Mouse (Mus musculus): ENCODE measurements around the gene Mt3. TPM values are rescaled to one million over a fixed set of nuclear protein-coding genes. Genes with fewer than 3 reads are reported as not detected.
A peak's percentile ranks its signal among the peaks of the same experiment; 100 is the strongest.

Mt3 gene
- total and polyA plus RNA-seq, 3 experiments, result not detected

GRCm38 (mm10) chr8:94186542-94186941 is 34.1 kb downstream of the Mt3 start:
- DNase-seq (ENCODE audit: low spot score) (peak; percentile 42), ATAC-seq (ENCODE audit: extremely low read depth, insufficient number of reproducible peaks, low FRiP score, poor library complexity, severe bottlenecking) (peak; percentile 18)
- TF ChIP-seq GATA2 (IDR thresholded peaks at IDR 0.05; ENCODE audit: borderline replicate concordance, low read depth, low read length) (no peak), CTCF (IDR thresholded peaks at IDR 0.05; ENCODE audit: low read depth, low read length) (0 out of 2 replicates have a peak, but pooled peaks have one; percentile 12)
- peaks cover 83% of the 10 kb centered on the region for H3K4me1 ChIP-seq (ENCODE audit: insufficient read depth, low read depth, low read length)
- H3K4me3 ChIP-seq (ENCODE audit: low read depth, low read length), result peak overlapping the region; percentile 64; the same call in 1 of the 2 replicates
- H3K9me3 ChIP-seq (replicated peaks), result no peaks in the 10 kb centered on the region
- H3K27me3 ChIP-seq (ENCODE audit: insufficient read depth, low read length), result peaks cover 3% of the 10 kb centered on the region; the same call in 1 of the 2 replicates
- no peaks in the 10 kb centered on the region for H3K36me3 ChIP-seq (replicated peaks)

GRCm38 (mm10) chr8:94187290-94188002 is 35.0 kb downstream of the Mt3 start:
- Histone ChIP-seq H3K4me1 (ENCODE audit: insufficient read depth, low read depth, low read length) (peaks cover 78% of the 10 kb centered on the region), H3K27me3 (ENCODE audit: insufficient read depth, low read length) (peaks cover 3% of the 10 kb centered on the region; the same call in 1 of the 2 replicates), H3K36me3 (replicated peaks) (no peaks in the 10 kb centered on the region), H3K9me3 (replicated peaks) (no peaks in the 10 kb centered on the region), H3K4me3 (ENCODE audit: low read depth, low read length) (no peak overlapping the region; the same call in 1 of the 2 replicates)
- TF ChIP-seq CTCF (IDR thresholded peaks at IDR 0.05; ENCODE audit: low read depth, low read length) (no peak), POLR2AphosphoS5 (IDR thresholded peaks at IDR 0.05; ENCODE audit: insufficient replicate concordance, low read depth, low read length) (no peak), TAL1 (conservative IDR thresholded peaks at IDR 0.05; ENCODE audit: low read depth, low read length) (no peak), GATA1 (IDR thresholded peaks at IDR 0.05; ENCODE audit: borderline replicate concordance, low read length) (no peak), GATA2 (IDR thresholded peaks at IDR 0.05; ENCODE audit: borderline replicate concordance, low read depth, low read length) (no peak)
- ATAC-seq (ENCODE audit: extremely low read depth, insufficient number of reproducible peaks, low FRiP score, poor library complexity, severe bottlenecking), result no peak
- DNase-seq (ENCODE audit: low spot score), result no peak

DNA sequence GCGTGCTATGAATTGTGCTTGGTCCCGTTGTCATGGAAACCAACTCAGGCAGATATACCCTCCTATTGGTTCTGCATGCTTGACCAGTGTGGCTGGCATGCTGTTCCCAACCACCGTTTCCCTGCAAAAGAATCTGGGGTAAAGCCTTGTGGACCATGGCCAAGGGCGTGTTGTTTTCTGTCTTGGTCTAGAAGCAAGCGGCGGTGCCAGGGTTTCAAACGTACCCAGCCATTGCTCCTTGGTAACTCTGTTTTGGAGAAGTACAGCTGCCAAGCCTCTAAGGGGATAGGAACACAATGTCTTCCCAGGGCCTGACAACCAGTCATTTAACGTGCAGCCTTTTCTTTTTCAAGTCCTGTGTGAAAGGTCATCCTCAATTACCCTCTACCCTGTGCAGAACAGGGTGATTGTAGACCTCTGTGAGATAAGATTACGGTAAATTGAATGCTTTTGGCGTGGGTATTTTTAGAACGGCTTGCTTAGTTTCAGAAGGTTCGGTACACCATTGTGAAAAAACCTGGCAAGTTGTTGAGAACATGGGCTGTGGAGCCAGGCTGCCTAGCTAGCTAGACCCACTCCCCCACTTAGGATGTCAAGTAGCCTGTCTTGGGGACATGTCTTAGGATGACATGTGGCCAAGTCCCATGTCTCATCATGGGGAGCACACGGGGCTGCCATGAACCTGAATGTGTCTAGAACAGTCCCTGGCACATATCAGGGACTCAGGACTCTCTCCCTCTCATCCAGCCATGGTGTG is 37.0 kb downstream of the Mt3 start:
- no peak for ATAC-seq (ENCODE audit: extremely low read depth, insufficient number of reproducible peaks, low FRiP score, poor library complexity, severe bottlenecking)
- no peak for TF ChIP-seq TAL1 (conservative IDR thresholded peaks at IDR 0.05; ENCODE audit: low read depth, low read length)
- no peak for TF ChIP-seq CTCF (IDR thresholded peaks at IDR 0.05; ENCODE audit: low read depth, low read length)
- TF ChIP-seq GATA2 (IDR thresholded peaks at IDR 0.05; ENCODE audit: borderline replicate concordance, low read depth, low read length), result no peak
- no peak for TF ChIP-seq GATA1 (IDR thresholded peaks at IDR 0.05; ENCODE audit: borderline replicate concordance, low read length)
- TF ChIP-seq POLR2AphosphoS5 (IDR thresholded peaks at IDR 0.05; ENCODE audit: insufficient replicate concordance, low read depth, low read length), result no peak
- no peak for DNase-seq (ENCODE audit: low spot score)
- H3K4me3 ChIP-seq (ENCODE audit: low read depth, low read length), result no peak overlapping the region
- H3K36me3 ChIP-seq (replicated peaks), result no peaks in the 10 kb centered on the region
- H3K27me3 ChIP-seq (ENCODE audit: insufficient read depth, low read length), result peaks cover 7% of the 10 kb centered on the region; the same call in 1 of the 2 replicates
- no peaks in the 10 kb centered on the region for H3K9me3 ChIP-seq (replicated peaks)
- peaks cover 58% of the 10 kb centered on the region for H3K4me1 ChIP-seq (ENCODE audit: insufficient read depth, low read depth, low read length)

DNA sequence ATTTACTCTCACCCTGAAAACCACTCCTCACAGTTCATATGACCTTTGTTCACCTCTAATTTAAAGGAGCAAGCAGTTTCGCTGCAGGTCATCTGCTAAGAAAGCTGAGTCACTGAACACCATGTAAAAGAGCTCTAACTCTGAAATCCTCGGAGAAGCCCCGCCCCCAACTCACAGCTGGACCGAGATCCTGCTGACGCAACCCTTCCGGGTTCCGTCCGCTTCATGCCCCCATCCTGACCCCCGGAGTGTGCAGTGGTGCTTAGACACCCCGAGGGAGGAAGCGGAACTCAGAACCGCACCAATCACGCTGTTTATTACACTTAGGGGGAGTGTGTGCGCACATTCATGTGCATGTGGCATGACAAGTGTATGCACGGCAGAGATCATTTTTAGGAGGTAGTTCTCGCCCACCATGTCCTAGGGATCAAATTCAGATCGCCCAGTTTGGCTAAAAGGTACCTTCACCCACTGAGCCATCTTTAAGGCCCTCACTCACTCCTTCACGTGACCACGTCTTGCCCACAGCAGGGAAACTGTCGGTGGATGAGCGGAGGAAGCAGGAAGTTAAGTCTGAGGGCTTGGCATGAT is 38.8 kb downstream of the Mt3 start:
- DNase-seq (ENCODE audit: low spot score) (peak; percentile 83), ATAC-seq (ENCODE audit: extremely low read depth, insufficient number of reproducible peaks, low FRiP score, poor library complexity, severe bottlenecking) (peak; percentile 83)
- H3K4me1 ChIP-seq (ENCODE audit: insufficient read depth, low read depth, low read length), result peaks cover 45% of the 10 kb centered on the region
- TF ChIP-seq GATA1 (IDR thresholded peaks at IDR 0.05; ENCODE audit: borderline replicate concordance, low read length) (no peak), CTCF (IDR thresholded peaks at IDR 0.05; ENCODE audit: low read depth, low read length) (no peak), GATA2 (IDR thresholded peaks at IDR 0.05; ENCODE audit: borderline replicate concordance, low read depth, low read length) (no peak), TAL1 (conservative IDR thresholded peaks at IDR 0.05; ENCODE audit: low read depth, low read length) (no peak), POLR2AphosphoS5 (IDR thresholded peaks at IDR 0.05; ENCODE audit: insufficient replicate concordance, low read depth, low read length) (no peak)
- peak overlapping the region; percentile 65; the same call in 1 of the 2 replicates for H3K4me3 ChIP-seq (ENCODE audit: low read depth, low read length)
- H3K9me3 ChIP-seq (replicated peaks), result no peaks in the 10 kb centered on the region
- H3K36me3 ChIP-seq (replicated peaks), result no peaks in the 10 kb centered on the region
- peaks cover 7% of the 10 kb centered on the region; the same call in 1 of the 2 replicates for H3K27me3 ChIP-seq (ENCODE audit: insufficient read depth, low read length)

- Histone ChIP-seq H3K4me3 (ENCODE audit: low read depth, low read length) (no peak overlapping the region), H3K27me3 (ENCODE audit: insufficient read depth, low read length) (peaks cover 4% of the 10 kb centered on the region; the same call in 1 of the 2 replicates), H3K36me3 (replicated peaks) (no peaks in the 10 kb centered on the region), H3K9me3 (replicated peaks) (no peaks in the 10 kb centered on the region), H3K4me1 (ENCODE audit: insufficient read depth, low read depth, low read length) (peaks cover 30% of the 10 kb centered on the region)
- TF ChIP-seq GATA1 (IDR thresholded peaks at IDR 0.05; ENCODE audit: borderline replicate concordance, low read length) (no peak), CTCF (IDR thresholded peaks at IDR 0.05; ENCODE audit: low read depth, low read length) (no peak), TAL1 (conservative IDR thresholded peaks at IDR 0.05; ENCODE audit: low read depth, low read length) (no peak), GATA2 (IDR thresholded peaks at IDR 0.05; ENCODE audit: borderline replicate concordance, low read depth, low read length) (no peak), POLR2AphosphoS5 (IDR thresholded peaks at IDR 0.05; ENCODE audit: insufficient replicate concordance, low read depth, low read length) (no peak)
- ATAC-seq (ENCODE audit: extremely low read depth, insufficient number of reproducible peaks, low FRiP score, poor library complexity, severe bottlenecking), result no peak
- no peak for DNase-seq (ENCODE audit: low spot score)
Observed at GRCm38 (mm10) chr8:94192926-94193325, 40.5 kb downstream of the Mt3 start.

Measured in G1E (cell line).